Mouse (Mus musculus) layer of hippocampus, postnatal 14 days (tissue): ENCODE results near the gene Fam102b. TPM values are rescaled to one million over a fixed set of nuclear protein-coding genes. Genes with fewer than 3 reads are reported as not detected.

Experiments used
- DNase-seq, 2 experiments: peaks; one replicate each; pipeline ENCODE4 v3.0.0; 2021 to 2022; ENCODE audit warnings: low spot score in 2 of 2, mixed read lengths in 1 of 2
- long read RNA-seq, 2 experiments: library from polyadenylated mRNA; stranded (forward); transcript quantifications; one replicate each; pipeline ENCODE4 v2.0.0; 2021
- total RNA-seq, 2 experiments: library from RNA; stranded (reverse); gene quantifications; 2 replicates each; pipeline ENCODE4 v1.2.3; 2021

The Fam102b gene
- 10 to 100 TPM; 41.6 to 41.9 TPM for total RNA-seq
- long read RNA-seq, experiment 1, full-length matches to known transcripts, result 6 of 14 reads
- long read RNA-seq, experiment 1, partial matches to known transcripts, result 0 of 14 reads
- long read RNA-seq, experiment 1, other reads (novel, unspliced or antisense), result 8 of 14 reads
- long read RNA-seq, experiment 2, full-length matches to known transcripts, result 3 of 11 reads
- long read RNA-seq, experiment 2, partial matches to known transcripts, result 0 of 11 reads
- long read RNA-seq, experiment 2, other reads (novel, unspliced or antisense), result 8 of 11 reads

GRCm38 (mm10) chr3:109027515-109027987 lies at the start of gene Fam102b:
Fam102b (minus strand) TSS chr3:109027607.
- DNase-seq, result peak; percentile 89

GRCm38 (mm10) chr3:109062989-109063388 lies 35.6 kb upstream of the Fam102b start:
- DNase-seq, result peak in 1 of 2 experiments; percentile 59

GRCm38 (mm10) chr3:109062391-109062790 lies 35.0 kb upstream of the Fam102b start:
- DNase-seq, result no peak

GRCm38 (mm10) chr3:109059903-109060302 lies 32.5 kb upstream of the Fam102b start:
- DNase-seq, result no peak

- no peak for DNase-seq
These were observed 24.5 kb upstream of the Fam102b start for GRCm38 (mm10) chr3:109051946-109052331.

- no peak for DNase-seq
These were observed 23.9 kb upstream of the Fam102b start for GRCm38 (mm10) chr3:109051056-109051945.

- DNase-seq, result no peak
These were observed 20.4 kb upstream of the Fam102b start for GRCm38 (mm10) chr3:109047707-109048283.

- DNase-seq, result no peak
These were observed 19.0 kb upstream of the Fam102b start for GRCm38 (mm10) chr3:109046428-109046827.

GRCm38 (mm10) chr3:109043395-109043794 lies 16.0 kb upstream of the Fam102b start:
- no peak for DNase-seq

GRCm38 (mm10) chr3:109040908-109041307 lies 13.5 kb upstream of the Fam102b start:
- DNase-seq, result no peak

GRCm38 (mm10) chr3:109034411-109034810 lies 7.0 kb upstream of the Fam102b start:
- DNase-seq, result no peak

- no peak for DNase-seq
These were observed 4.9 kb upstream of the Fam102b start for GRCm38 (mm10) chr3:109032306-109032705.

- DNase-seq, result no peak
These were observed 4.2 kb upstream of the Fam102b start for GRCm38 (mm10) chr3:109031626-109032025.

- DNase-seq, result no peak
These were observed 3.4 kb upstream of the Fam102b start for GRCm38 (mm10) chr3:109030817-109031216.

GRCm38 (mm10) chr3:109029661-109030060 lies 2.3 kb upstream of the Fam102b start:
- no peak for DNase-seq

- no peak for DNase-seq
These were observed 376 bp downstream of the Fam102b start for GRCm38 (mm10) chr3:109026991-109027470.

- no peak for DNase-seq
These were observed 881 bp downstream of the Fam102b start for GRCm38 (mm10) chr3:109026462-109026990.

- DNase-seq, result peak; percentile 53 to 81
These were observed 1.8 kb downstream of the Fam102b start for GRCm38 (mm10) chr3:109025579-109025978.

GRCm38 (mm10) chr3:109023066-109023465 lies 4.3 kb downstream of the Fam102b start:
- DNase-seq, result no peak

GRCm38 (mm10) chr3:109021720-109022516 lies 5.5 kb downstream of the Fam102b start:
- DNase-seq, result no peak
